Comparison of ENCODE assay signal across 8 mouse cellular contexts in genomic region chr8:105893339-105893738, GRCm38 (mm10). TPM values are rescaled to one million over a fixed set of nuclear protein-coding genes. Genes with fewer than 3 reads are reported as not detected.
DNase-seq lines count a peak whose midpoint lies in the region; ATAC-seq and TF ChIP-seq lines count a peak whose summit lies in the region.

Gene Nrn1l, plus strand, starts transcription at chr8:105893567.

- no peak within 1 kb of the TSS for H3K9ac ChIP-seq in embryonic facial prominence, embryonic 12.5 days
- no peak within 1 kb of the TSS for H3K9ac ChIP-seq in intestine, postnatal 0 days (ENCODE audit: low read depth, low read length)

- H3K4me3 ChIP-seq in embryonic facial prominence, embryonic 12.5 days, result no peak within 1 kb of the TSS
- H3K4me3 ChIP-seq in intestine, postnatal 0 days (ENCODE audit: low read depth, low read length), result no peak within 1 kb of the TSS

- H3K36me3 ChIP-seq in embryonic facial prominence, embryonic 12.5 days, result peaks cover 49% of the 10 kb centered on the region
- peaks cover 41% of the 10 kb centered on the region for H3K36me3 ChIP-seq in intestine, postnatal 0 days (ENCODE audit: control insufficient read depth, insufficient read depth)

- peak; percentile 55 for DNase-seq in cerebellum, adult 11-12 months
- DNase-seq in cerebellum, adult 8-10 months, result no peak
- DNase-seq in heart, adult 18-20 months, result peak; percentile 72 to 81
- peak; percentile 81 to 90 for DNase-seq in left cerebral cortex, postnatal 14 days (ENCODE audit: low spot score in 2 of 2)
- peak; percentile 42 for DNase-seq in skeletal muscle tissue, adult 2 months (ENCODE audit: low read depth, low spot score)

- intact Hi-C loops in left cerebral cortex, postnatal 14 days (cut with DNase I), result loop anchor here (5.0 kb wide), 1 partner anchor 39 kb away; the partner anchor contains the start of gene Ctrl

- no peaks in the 10 kb centered on the region for H3K9me3 ChIP-seq in embryonic facial prominence, embryonic 12.5 days
- no peaks in the 10 kb centered on the region for H3K9me3 ChIP-seq in intestine, postnatal 0 days (ENCODE audit: control insufficient read depth)

- 2% methylated on average over 11 of the region's 11 CpGs for WGBS in embryonic facial prominence, embryonic 12.5 days
- WGBS in intestine, postnatal 0 days, result 21% methylated on average over 11 of the region's 11 CpGs

- peak; percentile 82 for ATAC-seq in embryonic facial prominence, embryonic 12.5 days (ENCODE audit: insufficient number of reproducible peaks, insufficient read depth, low FRiP score, low TSS enrichment)
- peak; percentile 49; the same call in 1 of the 2 replicates for ATAC-seq in intestine, postnatal 0 days
- peak; percentile 66 for ATAC-seq in megakaryocyte-erythroid progenitor cell, adult 5-6 weeks (replicated peaks; ENCODE audit: low FRiP score, low TSS enrichment, poor library complexity, severe bottlenecking)

- no peak for TF ChIP-seq CTCF in intestine, postnatal 0 days (IDR thresholded peaks at IDR 0.05; ENCODE audit: low read depth)

- peak within 1 kb of the TSS; percentile 27; the same call in 1 of the 2 replicates for H3K4me2 ChIP-seq in embryonic facial prominence, embryonic 12.5 days (replicated peaks)
- H3K4me2 ChIP-seq in intestine, postnatal 0 days (replicated peaks; ENCODE audit: low read depth), result no peak within 1 kb of the TSS

- peaks cover 6% of the 10 kb centered on the region; the same call in 1 of the 2 replicates for H3K4me1 ChIP-seq in embryonic facial prominence, embryonic 12.5 days
- H3K4me1 ChIP-seq in intestine, postnatal 0 days (replicated peaks; ENCODE audit: control insufficient read depth, insufficient read depth, low read length), result no peaks in the 10 kb centered on the region

- H3K27ac ChIP-seq in embryonic facial prominence, embryonic 12.5 days, result no peak within 1 kb of the TSS
- no peak within 1 kb of the TSS for H3K27ac ChIP-seq in intestine, postnatal 0 days (ENCODE audit: low read depth, low read length)

- no peaks in the 10 kb centered on the region for H3K27me3 ChIP-seq in embryonic facial prominence, embryonic 12.5 days
- no peaks in the 10 kb centered on the region for H3K27me3 ChIP-seq in intestine, postnatal 0 days (replicated peaks; ENCODE audit: control insufficient read depth, insufficient read depth, low read length)

RNA-seq across cellular contexts. Expression of gene Nrn1l, which starts in this region (rescaled TPM):
- 0.65 and 1.1 TPM in 2 replicates for polyA plus RNA-seq in embryonic facial prominence, embryonic 12.5 days (2016; fragmentation: Nextera tagmentation; extraction: Ambion mirVana)
- total RNA-seq in heart, adult 18-20 months (2021), result 1 to 10 TPM in 1 of 2 experiments, under 1 TPM in 1; 0.77 to 1.0 TPM
- polyA plus RNA-seq in intestine, postnatal 0 days (2015; fragmentation: Nextera tagmentation; extraction: Ambion mirVana), result 0.35 TPM in 1 of 2 replicates, not detected in the other
- 1 to 10 TPM; 1.8 to 2.2 TPM for total RNA-seq in left cerebral cortex, postnatal 14 days (2021)
- 2.0 and 3.3 TPM in 2 replicates for total RNA-seq in megakaryocyte-erythroid progenitor cell, adult 5-6 weeks (2014; fragmentation: Nextera tagmentation)
- total RNA-seq in megakaryocyte-erythroid progenitor cell, adult 5-6 weeks (2017), result not detected in 2 replicates

Comparison
In these comparisons a context has a peak if more than half of its experiments do, and no peak if none do; other contexts are left out.
1. Peak in ATAC-seq in intestine, postnatal 0 days; RNA of the gene not detected or under 1 TPM.